Mouse (Mus musculus): Measurements from ENCODE around the gene Zfp709.

DNA sequence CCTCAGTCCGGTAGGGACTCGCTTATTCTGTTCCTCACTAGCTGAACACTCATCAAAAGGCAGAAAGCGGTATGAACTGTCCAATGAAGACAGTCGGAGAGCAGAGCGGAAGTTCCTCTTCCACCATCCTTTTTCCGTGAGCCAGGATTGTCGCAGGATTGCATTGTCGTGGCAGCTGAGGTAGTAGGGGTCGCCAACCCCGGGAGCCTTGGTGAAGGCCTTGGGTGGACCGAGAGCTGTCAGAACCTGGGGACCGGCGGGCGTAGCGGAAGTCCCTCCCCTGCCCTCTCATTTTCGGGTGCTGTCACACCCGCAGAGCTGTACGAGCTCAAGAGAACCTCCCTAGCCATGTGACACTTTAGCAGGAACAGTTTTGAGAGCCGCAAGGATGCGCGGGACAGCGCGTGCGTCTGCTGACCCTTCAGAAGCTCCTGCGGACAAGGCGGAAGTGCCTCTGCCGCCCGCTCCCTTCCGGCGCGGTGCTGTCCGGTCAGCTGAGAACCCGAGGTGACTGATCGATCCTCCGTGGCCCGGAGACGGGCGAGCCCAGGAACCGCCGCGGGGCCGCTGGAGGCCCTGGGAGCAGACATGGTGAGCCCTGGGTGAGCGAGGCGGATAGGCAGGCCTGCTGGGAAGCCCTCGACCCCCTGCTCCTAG lies at the start of gene Zfp709:
- TF ChIP-seq CTCF (IDR thresholded peaks at IDR 0.05; ENCODE audit: low read depth, low read length): no peak
- TF ChIP-seq POLR2A (IDR thresholded peaks at IDR 0.05; ENCODE audit: borderline replicate concordance, low read depth, low read length): no peak

Data from bone marrow macrophage, adult 2 months (primary cell).